In the genomic region with DNA sequence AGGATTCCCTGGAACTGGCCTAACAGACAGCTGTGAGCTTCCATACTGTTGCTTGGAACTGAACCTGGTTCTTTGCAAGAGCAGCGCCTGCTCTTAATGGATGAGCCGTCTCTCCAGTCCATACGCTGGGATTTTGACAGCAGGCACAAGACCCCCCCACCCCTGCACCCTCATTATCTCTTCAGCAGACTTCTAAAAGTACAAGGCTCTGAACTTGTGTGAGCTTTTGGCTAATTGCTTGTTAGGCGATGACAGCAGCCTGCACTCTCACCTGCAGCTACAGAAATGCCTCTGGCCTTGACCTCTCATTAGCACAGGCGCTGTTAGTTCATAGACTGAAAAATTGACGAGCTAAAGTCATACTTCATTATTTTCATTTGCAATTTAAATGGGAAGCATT, we compare ENCODE assay signal across 24 mouse cellular contexts. TPM values are rescaled to one million over a fixed set of nuclear protein-coding genes. Genes with fewer than 3 reads are reported as not detected.
DNase-seq lines count a peak whose midpoint lies in the region; ATAC-seq and TF ChIP-seq lines count a peak whose summit lies in the region.
"Had no signal": no experiment of that assay in that cellular context is flagged by ENCODE, and none has a peak within 500 bp of the region (broad histone marks: within the 10 kb centered on the region; RNA-seq: fewer than 3 reads in every experiment).

No protein-coding gene starts in this region.

- no peaks in the 10 kb centered on the region for H3K9me3 ChIP-seq in heart, embryonic 10.5 days
- no peaks in the 10 kb centered on the region for H3K9me3 ChIP-seq in heart, postnatal 0 days (replicated peaks; ENCODE audit: control insufficient read depth, low read length)
- H3K9me3 ChIP-seq: embryonic facial prominence, embryonic 12.5 days; embryonic facial prominence, embryonic 15.5 days; heart, embryonic 15.5 days; hindbrain, embryonic 12.5 days; hindbrain, embryonic 15.5 days had no signal

- peak; percentile 69 for DNase-seq in heart, embryonic 10.5 days (ENCODE audit: low spot score)
- no peak for DNase-seq in heart, adult 9 months (ENCODE audit: low spot score in 2 of 2)
- peak; percentile 42 for DNase-seq in heart, postnatal 0 days (ENCODE audit: low spot score)
- DNase-seq in heart, adult 8-10 months (ENCODE audit: low spot score), result no peak
- DNase-seq in brain, embryonic 14.5 days (ENCODE audit: low read depth), result peak; percentile 50
- DNase-seq in retina, postnatal 1 day, result peak; percentile 27
- no peak for DNase-seq in layer of hippocampus, adult 9-11 months
- DNase-seq: adrenal gland, adult 8-10 months; adrenal gland, postnatal 25 days; cerebellum, adult 18-20 months; cerebellum, adult 9-10 months; cerebellum, postnatal 14 days; forebrain, postnatal 0 days; gastrocnemius, adult 2 months; gastrocnemius, postnatal 14 days; heart, adult 2 months had no signal

- H3K4me3 ChIP-seq in heart, embryonic 10.5 days, result no peak overlapping the region
- no peak overlapping the region for H3K4me3 ChIP-seq in heart, postnatal 0 days (ENCODE audit: low read depth, low read length)
- H3K4me3 ChIP-seq: embryonic facial prominence, embryonic 12.5 days; embryonic facial prominence, embryonic 15.5 days; gastrocnemius, adult 2 months; heart, adult 2 months; heart, embryonic 15.5 days; hindbrain, embryonic 12.5 days; hindbrain, embryonic 15.5 days had no signal

- H3K36me3 ChIP-seq in heart, embryonic 10.5 days, result no peaks in the 10 kb centered on the region
- no peaks in the 10 kb centered on the region for H3K36me3 ChIP-seq in heart, postnatal 0 days (replicated peaks; ENCODE audit: control insufficient read depth, insufficient read depth, low read length)
- H3K36me3 ChIP-seq: embryonic facial prominence, embryonic 12.5 days; embryonic facial prominence, embryonic 15.5 days; heart, embryonic 15.5 days; hindbrain, embryonic 12.5 days; hindbrain, embryonic 15.5 days had no signal

- WGBS in heart, embryonic 10.5 days, result 59% methylated on average over 6 of the region's 6 CpGs
- WGBS in heart, postnatal 0 days, result 35% methylated on average over 6 of the region's 6 CpGs

- TF ChIP-seq CTCF in heart, postnatal 0 days (IDR thresholded peaks at IDR 0.05; ENCODE audit: low read depth), result no peak
- no peak for TF ChIP-seq CTCF in brain, embryonic 14.5 days (IDR thresholded peaks at IDR 0.05; ENCODE audit: borderline replicate concordance, extremely low read depth, insufficient read depth, insufficient read length)

- TF ChIP-seq EP300 in heart, postnatal 0 days (IDR thresholded peaks at IDR 0.05; ENCODE audit: low read depth), result no peak

- no peaks in the 10 kb centered on the region for H3K27me3 ChIP-seq in heart, embryonic 10.5 days (ENCODE audit: insufficient read depth, poor library complexity, severe bottlenecking)
- no peaks in the 10 kb centered on the region for H3K27me3 ChIP-seq in heart, postnatal 0 days (ENCODE audit: control insufficient read depth, insufficient read depth, low read length)
- H3K27me3 ChIP-seq: embryonic facial prominence, embryonic 12.5 days; embryonic facial prominence, embryonic 15.5 days; heart, embryonic 15.5 days; hindbrain, embryonic 12.5 days; hindbrain, embryonic 15.5 days had no signal

- no peak overlapping the region for H3K9ac ChIP-seq in heart, postnatal 0 days (replicated peaks; ENCODE audit: low read depth, low read length)
- H3K9ac ChIP-seq: embryonic facial prominence, embryonic 12.5 days; embryonic facial prominence, embryonic 15.5 days; forebrain, postnatal 0 days; heart, embryonic 15.5 days; hindbrain, embryonic 12.5 days; hindbrain, embryonic 15.5 days had no signal

- no peak overlapping the region for H3K4me2 ChIP-seq in heart, postnatal 0 days (ENCODE audit: low read depth, low read length)
- H3K4me2 ChIP-seq: embryonic facial prominence, embryonic 12.5 days; embryonic facial prominence, embryonic 15.5 days; heart, embryonic 15.5 days; hindbrain, embryonic 12.5 days; hindbrain, embryonic 15.5 days had no signal

- no peak overlapping the region for H3K27ac ChIP-seq in heart, embryonic 10.5 days
- H3K27ac ChIP-seq in heart, postnatal 0 days (ENCODE audit: low read depth), result no peak overlapping the region
- H3K27ac ChIP-seq: embryonic facial prominence, embryonic 12.5 days; embryonic facial prominence, embryonic 15.5 days; gastrocnemius, adult 2 months; heart, adult 2 months; heart, embryonic 15.5 days; hindbrain, embryonic 12.5 days; hindbrain, embryonic 15.5 days had no signal

- TF ChIP-seq POLR2A in brain, embryonic 14.5 days (IDR thresholded peaks at IDR 0.05; ENCODE audit: borderline replicate concordance, extremely low read depth, insufficient read depth, insufficient read length, poor library complexity, severe bottlenecking), result no peak

- peak; percentile 51 for ATAC-seq in heart, postnatal 0 days (ENCODE audit: insufficient read depth, low read depth)
- ATAC-seq: activated CD4-positive, CD25-positive, alpha-beta regulatory T cell, adult 4 months; forebrain, embryonic 14.5 days; forebrain, postnatal 0 days; intestine, postnatal 0 days had no signal

- peaks cover 4% of the 10 kb centered on the region; the same call in 1 of the 2 replicates for H3K4me1 ChIP-seq in heart, embryonic 10.5 days
- peaks cover 8% of the 10 kb centered on the region; the same call in 1 of the 2 replicates for H3K4me1 ChIP-seq in heart, postnatal 0 days (ENCODE audit: control insufficient read depth, insufficient read depth)
- H3K4me1 ChIP-seq: embryonic facial prominence, embryonic 12.5 days; embryonic facial prominence, embryonic 15.5 days; hindbrain, embryonic 12.5 days; hindbrain, embryonic 15.5 days had no signal

RNA-seq across cellular contexts. Expression of a gene that starts 14.4 kb away (rescaled TPM):
- 1.4 and 3.9 TPM in 2 replicates for polyA plus RNA-seq in heart, embryonic 10.5 days (2016; fragmentation: Nextera tagmentation; extraction: Ambion mirVana)
- 0.92 and 2.0 TPM in 2 replicates for total RNA-seq in heart, postnatal 0 days (2014; rRNA removed; ENCODE audit: low replicate concordance)
- 0.67 and 0.71 TPM in 2 replicates for polyA plus RNA-seq in heart, postnatal 0 days (2015; fragmentation: Nextera tagmentation; extraction: Ambion mirVana)
- total RNA-seq in heart, adult 8-10 months (2022), result under 1 TPM; 0.20 to 0.34 (median 0.23) TPM
- polyA plus RNA-seq in brain, embryonic 14.5 days (2012; rRNA removed), result 8.6 and 10.1 TPM in 2 replicates

RNA-seq across cellular contexts. Expression of a gene that starts 55.5 kb away (rescaled TPM):
- polyA plus RNA-seq in heart, embryonic 10.5 days (2016; fragmentation: Nextera tagmentation; extraction: Ambion mirVana), result 33.6 and 34.9 TPM in 2 replicates
- total RNA-seq in heart, postnatal 0 days (2014; rRNA removed; ENCODE audit: low replicate concordance), result 22.7 and 57.0 TPM in 2 replicates
- 12.9 TPM in 2 replicates for polyA plus RNA-seq in heart, postnatal 0 days (2015; fragmentation: Nextera tagmentation; extraction: Ambion mirVana)
- 10 to 100 TPM; 25.0 to 32.3 (median 27.4) TPM for total RNA-seq in heart, adult 8-10 months (2022)
- 60.9 and 82.0 TPM in 2 replicates for polyA plus RNA-seq in brain, embryonic 14.5 days (2012; rRNA removed)

Comparison
In these comparisons a context has a peak if more than half of its experiments do, and no peak if none do; other contexts are left out.
1. DNase-seq: peak in heart, embryonic 10.5 days (single experiment), heart, postnatal 0 days (single experiment), brain, embryonic 14.5 days (single experiment) and retina, postnatal 1 day (single experiment); none in heart, adult 9 months (0 of 2), heart, adult 8-10 months (single experiment) and layer of hippocampus, adult 9-11 months (single experiment).